Mouse (Mus musculus): ENCODE results near the gene Gpt2. TPM values are rescaled to one million over a fixed set of nuclear protein-coding genes. Genes with fewer than 3 reads are reported as not detected.

Gpt2 gene
- polyA plus RNA-seq, 1 experiment: 156 TPM

- no peak overlapping the region for H3ac ChIP-seq (ENCODE audit: control insufficient read depth, insufficient read length)
- H3K79me2 ChIP-seq (ENCODE audit: control insufficient read depth, insufficient read depth): no peaks in the 10 kb centered on the region
- H3K27me3 ChIP-seq (ENCODE audit: control insufficient read depth, insufficient read depth, insufficient read length): no peaks in the 10 kb centered on the region
- H3K4me3 ChIP-seq: no peak overlapping the region
- no peaks in the 10 kb centered on the region for H3K36me3 ChIP-seq (ENCODE audit: control insufficient read depth, insufficient read depth)
- no peak overlapping the region for H3K4me2 ChIP-seq (ENCODE audit: low read depth)
- TF ChIP-seq MYOD1 (IDR thresholded peaks at IDR 0.05; ENCODE audit: control insufficient read depth in 1 of 3, insufficient read length in 2 of 3, low read depth in 2 of 3): no peak
- TF ChIP-seq POLR2AphosphoS2 (IDR thresholded peaks at IDR 0.05; ENCODE audit: insufficient read length, low read depth): no peak
- TF ChIP-seq SRF (IDR thresholded peaks at IDR 0.05; ENCODE audit: control insufficient read depth, insufficient read length, low read depth): no peak
- TF ChIP-seq MYOG (IDR thresholded peaks at IDR 0.05; ENCODE audit: control insufficient read depth in 1 of 3, insufficient read depth in 1 of 3, insufficient read length in 2 of 3, low read depth in 2 of 3): no peak
- no peak for TF ChIP-seq CEBPB (IDR thresholded peaks at IDR 0.05; ENCODE audit: insufficient read depth, poor library complexity, severe bottlenecking)
- TF ChIP-seq POLR2A (IDR thresholded peaks at IDR 0.05; ENCODE audit: insufficient read length, low read depth): no peak
- TF ChIP-seq E2F4 (IDR thresholded peaks at IDR 0.05; ENCODE audit: insufficient read depth): no peak
- TF ChIP-seq TCF12 (IDR thresholded peaks at IDR 0.05; ENCODE audit: insufficient read depth, poor library complexity, severe bottlenecking): no peak
- no peak for TF ChIP-seq USF1 (IDR thresholded peaks at IDR 0.05; ENCODE audit: low read depth)
- TF ChIP-seq REST (IDR thresholded peaks at IDR 0.05; ENCODE audit: insufficient read depth, insufficient read length): no peak
- TF ChIP-seq TCF3 (IDR thresholded peaks at IDR 0.05; ENCODE audit: insufficient read length, low read depth): no peak
- no peak for TF ChIP-seq MAX (IDR thresholded peaks at IDR 0.05; ENCODE audit: low read depth)
Measured at GRCm38 (mm10) chr8:85461377-85461776, 31.0 kb upstream of the Gpt2 start.

- no peak overlapping the region for H3ac ChIP-seq (ENCODE audit: control insufficient read depth, insufficient read length)
- no peak overlapping the region for H3K4me3 ChIP-seq
- no peaks in the 10 kb centered on the region for H3K36me3 ChIP-seq (ENCODE audit: control insufficient read depth, insufficient read depth)
- TF ChIP-seq MYOD1 (IDR thresholded peaks at IDR 0.05; ENCODE audit: control insufficient read depth in 1 of 3, insufficient read length in 2 of 3, low read depth in 2 of 3) (no peak), TCF3 (IDR thresholded peaks at IDR 0.05; ENCODE audit: insufficient read length, low read depth) (no peak), E2F4 (IDR thresholded peaks at IDR 0.05; ENCODE audit: insufficient read depth) (no peak), POLR2AphosphoS2 (IDR thresholded peaks at IDR 0.05; ENCODE audit: insufficient read length, low read depth) (no peak), MYOG (IDR thresholded peaks at IDR 0.05; ENCODE audit: control insufficient read depth in 1 of 3, insufficient read depth in 1 of 3, insufficient read length in 2 of 3, low read depth in 2 of 3) (no peak), TCF12 (IDR thresholded peaks at IDR 0.05; ENCODE audit: insufficient read depth, poor library complexity, severe bottlenecking) (no peak), MAX (IDR thresholded peaks at IDR 0.05; ENCODE audit: low read depth) (no peak), SRF (IDR thresholded peaks at IDR 0.05; ENCODE audit: control insufficient read depth, insufficient read length, low read depth) (no peak), CEBPB (IDR thresholded peaks at IDR 0.05; ENCODE audit: insufficient read depth, poor library complexity, severe bottlenecking) (no peak), POLR2A (IDR thresholded peaks at IDR 0.05; ENCODE audit: insufficient read length, low read depth) (no peak)
- no peak overlapping the region for H3K4me2 ChIP-seq (ENCODE audit: low read depth)
- H3K27me3 ChIP-seq (ENCODE audit: control insufficient read depth, insufficient read depth, insufficient read length): no peaks in the 10 kb centered on the region
- H3K79me2 ChIP-seq (ENCODE audit: control insufficient read depth, insufficient read depth): no peaks in the 10 kb centered on the region
Measured at GRCm38 (mm10) chr8:85462441-85462840, 29.9 kb upstream of the Gpt2 start.

- Histone ChIP-seq H3K27me3 (ENCODE audit: control insufficient read depth, insufficient read depth, insufficient read length) (no peaks in the 10 kb centered on the region), H3K4me2 (ENCODE audit: low read depth) (no peak overlapping the region), H3K36me3 (ENCODE audit: control insufficient read depth, insufficient read depth) (no peaks in the 10 kb centered on the region), H3K4me3 (no peak overlapping the region), H3K79me2 (ENCODE audit: control insufficient read depth, insufficient read depth) (no peaks in the 10 kb centered on the region), H3ac (ENCODE audit: control insufficient read depth, insufficient read length) (no peak overlapping the region)
- TF ChIP-seq POLR2A (IDR thresholded peaks at IDR 0.05; ENCODE audit: insufficient read length, low read depth) (no peak), REST (IDR thresholded peaks at IDR 0.05; ENCODE audit: insufficient read depth, insufficient read length) (no peak), MAX (IDR thresholded peaks at IDR 0.05; ENCODE audit: low read depth) (no peak), USF1 (IDR thresholded peaks at IDR 0.05; ENCODE audit: low read depth) (no peak), E2F4 (IDR thresholded peaks at IDR 0.05; ENCODE audit: insufficient read depth) (no peak), TCF3 (IDR thresholded peaks at IDR 0.05; ENCODE audit: insufficient read length, low read depth) (no peak), TCF12 (IDR thresholded peaks at IDR 0.05; ENCODE audit: insufficient read depth, poor library complexity, severe bottlenecking) (no peak), MYOD1 (IDR thresholded peaks at IDR 0.05; ENCODE audit: control insufficient read depth in 1 of 3, insufficient read length in 2 of 3, low read depth in 2 of 3) (no peak), MYOG (IDR thresholded peaks at IDR 0.05; ENCODE audit: control insufficient read depth in 1 of 3, insufficient read depth in 1 of 3, insufficient read length in 2 of 3, low read depth in 2 of 3) (no peak), CEBPB (IDR thresholded peaks at IDR 0.05; ENCODE audit: insufficient read depth, poor library complexity, severe bottlenecking) (no peak), SRF (IDR thresholded peaks at IDR 0.05; ENCODE audit: control insufficient read depth, insufficient read length, low read depth) (no peak), POLR2AphosphoS2 (IDR thresholded peaks at IDR 0.05; ENCODE audit: insufficient read length, low read depth) (no peak)
Measured at GRCm38 (mm10) chr8:85464316-85464715, 28.1 kb upstream of the Gpt2 start.

- H3K36me3 ChIP-seq (ENCODE audit: control insufficient read depth, insufficient read depth): no peaks in the 10 kb centered on the region
- H3K79me2 ChIP-seq (ENCODE audit: control insufficient read depth, insufficient read depth): no peaks in the 10 kb centered on the region
- H3K4me3 ChIP-seq: no peak overlapping the region
- no peak overlapping the region for H3K4me2 ChIP-seq (ENCODE audit: low read depth)
- TF ChIP-seq MYOG (IDR thresholded peaks at IDR 0.05; ENCODE audit: control insufficient read depth in 1 of 3, insufficient read depth in 1 of 3, insufficient read length in 2 of 3, low read depth in 2 of 3): no peak
- H3K27me3 ChIP-seq (ENCODE audit: control insufficient read depth, insufficient read depth, insufficient read length): no peaks in the 10 kb centered on the region
- H3ac ChIP-seq (ENCODE audit: control insufficient read depth, insufficient read length): no peak overlapping the region
Measured at GRCm38 (mm10) chr8:85466056-85466455, 26.3 kb upstream of the Gpt2 start.

- TF ChIP-seq TCF3 (IDR thresholded peaks at IDR 0.05; ENCODE audit: insufficient read length, low read depth) (no peak), USF1 (IDR thresholded peaks at IDR 0.05; ENCODE audit: low read depth) (no peak), CEBPB (IDR thresholded peaks at IDR 0.05; ENCODE audit: insufficient read depth, poor library complexity, severe bottlenecking) (no peak), SRF (IDR thresholded peaks at IDR 0.05; ENCODE audit: control insufficient read depth, insufficient read length, low read depth) (no peak), E2F4 (IDR thresholded peaks at IDR 0.05; ENCODE audit: insufficient read depth) (no peak), REST (IDR thresholded peaks at IDR 0.05; ENCODE audit: insufficient read depth, insufficient read length) (no peak), POLR2A (IDR thresholded peaks at IDR 0.05; ENCODE audit: insufficient read length, low read depth) (no peak), TCF12 (IDR thresholded peaks at IDR 0.05; ENCODE audit: insufficient read depth, poor library complexity, severe bottlenecking) (no peak), MAX (IDR thresholded peaks at IDR 0.05; ENCODE audit: low read depth) (no peak)
- no peak overlapping the region for H3K4me2 ChIP-seq (ENCODE audit: low read depth)
- H3K36me3 ChIP-seq (ENCODE audit: control insufficient read depth, insufficient read depth): no peaks in the 10 kb centered on the region
- no peaks in the 10 kb centered on the region for H3K79me2 ChIP-seq (ENCODE audit: control insufficient read depth, insufficient read depth)
- no peak overlapping the region for H3ac ChIP-seq (ENCODE audit: control insufficient read depth, insufficient read length)
- H3K27me3 ChIP-seq (ENCODE audit: control insufficient read depth, insufficient read depth, insufficient read length): no peaks in the 10 kb centered on the region
- no peak overlapping the region for H3K4me3 ChIP-seq
Measured at GRCm38 (mm10) chr8:85470753-85471152, 21.6 kb upstream of the Gpt2 start.
